Mouse (Mus musculus) kidney, postnatal 25 days (tissue): ENCODE results near the gene Minos1.
A peak's percentile ranks its signal among the peaks of the same experiment; 100 is the strongest.

Experiments used
- DNase-seq, 2 experiments: peaks; one replicate each; pipeline ENCODE4 v3.0.0; 2021; ENCODE audit warnings: mixed read lengths in 2 of 2

The Minos1 gene

GRCm38 (mm10) chr4:139092356-139093195 lies 38.3 kb downstream of the Minos1 start, which contains the start of gene Nbl1:
Gene Nbl1, minus strand, starts transcription at chr4:139092993.
- peak; percentile 63 to 83 for DNase-seq

GRCm38 (mm10) chr4:139091478-139092355 lies 39.2 kb downstream of the Minos1 start:
- no peak for DNase-seq

GRCm38 (mm10) chr4:139091066-139091465 lies 39.8 kb downstream of the Minos1 start:
- no peak for DNase-seq

GRCm38 (mm10) chr4:139090303-139090940 lies 40.5 kb downstream of the Minos1 start:
- no peak for DNase-seq

GRCm38 (mm10) chr4:139088982-139089671 lies 41.8 kb downstream of the Minos1 start:
- DNase-seq, result peak; percentile 51 to 68

GRCm38 (mm10) chr4:139086984-139087383 lies 43.9 kb downstream of the Minos1 start:
- no peak for DNase-seq

GRCm38 (mm10) chr4:139086037-139086436 lies 44.9 kb downstream of the Minos1 start:
- DNase-seq, result peak; percentile 75 to 90

- DNase-seq, result no peak
Observed at GRCm38 (mm10) chr4:139085337-139085736, 45.6 kb downstream of the Minos1 start.

GRCm38 (mm10) chr4:139082790-139083564 lies 47.9 kb downstream of the Minos1 start:
- DNase-seq, result no peak

- no peak for DNase-seq
Observed at GRCm38 (mm10) chr4:139081270-139081931, 49.5 kb downstream of the Minos1 start.

- no peak for DNase-seq
Observed at GRCm38 (mm10) chr4:139080259-139080658, 50.7 kb downstream of the Minos1 start.

- no peak for DNase-seq
Observed at GRCm38 (mm10) chr4:139079439-139079838, 51.5 kb downstream of the Minos1 start.

GRCm38 (mm10) chr4:139078726-139079125 lies 52.2 kb downstream of the Minos1 start:
- DNase-seq, result peak in 1 of 2 experiments; percentile 49

GRCm38 (mm10) chr4:139078313-139078712 lies 52.6 kb downstream of the Minos1 start:
- peak in 1 of 2 experiments; percentile 61 for DNase-seq

- peak in 1 of 2 experiments; percentile 53 for DNase-seq
Observed at GRCm38 (mm10) chr4:139075915-139076314, 55.0 kb downstream of the Minos1 start.

- no peak for DNase-seq
Observed at GRCm38 (mm10) chr4:139075041-139075711, 55.7 kb downstream of the Minos1 start, which contains the start of gene Htr6. Gene Htr6, minus strand, starts transcription at chr4:139075570.

GRCm38 (mm10) chr4:139074060-139074459 lies 56.9 kb downstream of the Minos1 start:
- no peak for DNase-seq

GRCm38 (mm10) chr4:139068287-139068686 lies 62.6 kb downstream of the Minos1 start:
- no peak for DNase-seq

- DNase-seq, result no peak
Observed at GRCm38 (mm10) chr4:139064831-139065230, 66.1 kb downstream of the Minos1 start.

GRCm38 (mm10) chr4:139059569-139059968 lies 71.3 kb downstream of the Minos1 start:
- DNase-seq, result peak; percentile 61 to 63
